Mouse (Mus musculus) c-Kit-positive CD71-positive TER-119-negative erythroid progenitor cells, embryonic 14.5 days (primary cell): ENCODE results near the gene Cps1.

Source experiments
- DNase-seq: peaks from one replicate; pipeline ENCODE4 v3.0.0-alpha.2; 2013; ENCODE audit warnings: low read depth

Gene Cps1

DNA sequence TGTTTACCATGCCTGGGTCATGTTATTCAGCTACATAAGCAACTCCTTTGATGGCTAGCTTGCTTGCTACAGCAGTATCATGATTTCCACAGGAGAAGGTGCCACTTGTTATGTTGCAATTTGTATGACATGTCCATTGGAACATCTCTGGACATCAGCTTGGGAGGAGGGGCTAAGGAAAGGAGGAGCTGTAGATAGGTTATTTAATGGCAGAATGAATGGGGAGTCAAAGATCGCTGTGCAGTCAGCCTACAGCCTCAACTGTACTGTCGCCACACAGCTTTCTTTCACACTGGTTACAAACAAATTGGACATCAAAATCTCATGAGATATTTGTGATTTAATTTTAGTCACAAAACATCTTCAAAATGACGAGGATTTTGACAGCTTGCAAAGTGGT, at the start of gene Cps1:
TSS of gene Cps1 (plus strand) at position 230 of the 400 bp plus-strand sequence.
- DNase-seq, result no peak

DNA sequence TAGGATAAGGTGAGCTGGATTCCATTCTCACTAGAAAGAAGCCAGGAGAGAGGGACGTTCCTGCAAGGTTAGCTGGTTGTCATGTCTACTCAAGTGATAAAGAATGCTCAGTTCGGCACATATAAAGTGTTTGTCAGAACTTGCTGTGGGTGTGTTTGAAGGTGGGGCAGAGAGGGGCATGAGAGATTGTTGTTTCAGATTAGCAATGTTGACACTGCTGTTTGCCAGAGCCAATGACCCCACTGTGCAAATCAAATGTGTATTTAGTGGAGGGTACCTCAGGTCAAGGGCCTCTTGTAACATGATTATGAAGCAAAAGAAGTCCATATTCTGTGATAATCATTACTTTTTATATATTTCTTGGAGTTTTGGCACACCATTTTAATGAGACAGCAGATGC, 45.1 kb upstream of the Cps1 start:
- no peak for DNase-seq

DNA sequence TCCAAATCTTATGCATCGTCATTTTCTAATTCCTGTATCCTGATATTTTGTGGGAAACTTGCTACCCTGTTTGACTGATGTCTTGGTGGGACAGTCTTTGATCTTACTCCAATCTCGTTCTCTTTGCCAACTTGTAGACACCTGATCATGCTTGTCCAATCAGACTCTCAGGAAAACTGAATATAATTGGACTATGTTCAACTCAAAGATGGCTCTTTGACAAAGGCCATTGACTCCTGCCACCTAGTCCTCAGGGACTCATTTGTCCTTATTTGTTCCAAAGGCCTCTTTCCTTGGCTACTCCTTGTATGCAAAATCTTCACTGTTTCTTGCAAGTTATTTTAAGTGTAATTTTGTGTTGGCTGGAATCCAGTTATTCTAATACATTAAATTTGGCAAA, 44.2 kb upstream of the Cps1 start:
- no peak for DNase-seq

DNA sequence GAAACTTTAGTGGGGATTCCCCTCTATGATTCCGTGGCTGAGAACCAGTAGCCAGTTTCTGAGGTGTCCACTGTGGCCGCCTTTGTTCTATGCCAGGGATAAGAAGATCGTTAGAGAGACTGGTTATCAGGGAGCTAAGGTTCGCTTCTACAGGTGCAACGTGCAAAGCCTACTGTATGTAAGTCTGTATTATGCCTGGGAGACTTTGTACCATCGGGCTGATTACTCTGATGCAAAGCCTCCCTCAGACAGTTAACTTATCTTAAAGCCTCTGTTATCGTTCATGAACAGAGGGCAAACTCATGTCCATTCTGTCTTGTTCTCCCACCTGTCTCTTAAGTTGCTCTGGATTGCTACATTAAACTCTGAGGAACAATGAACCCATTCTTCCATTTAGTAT, 43.7 kb upstream of the Cps1 start:
- DNase-seq, result no peak

DNA sequence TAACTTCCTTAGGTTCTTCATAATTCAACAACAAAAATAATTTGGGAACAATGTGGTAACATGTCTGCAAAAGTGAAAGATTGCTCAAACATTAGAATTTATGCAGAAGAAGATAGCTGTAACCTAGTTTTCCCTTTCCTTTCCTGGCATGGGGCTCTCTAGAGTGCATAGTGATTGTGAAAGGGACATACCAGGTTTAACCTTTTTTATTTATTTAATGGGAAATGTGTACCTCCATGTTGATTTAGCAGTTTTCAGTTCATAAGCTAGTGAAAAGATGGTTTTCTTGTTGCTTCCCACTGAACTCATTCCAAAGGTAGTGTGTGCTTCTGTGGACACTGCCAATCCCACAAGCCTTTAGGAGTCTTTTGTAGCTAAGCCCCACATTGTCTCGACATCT, 30.4 kb upstream of the Cps1 start:
- DNase-seq, result no peak

DNA sequence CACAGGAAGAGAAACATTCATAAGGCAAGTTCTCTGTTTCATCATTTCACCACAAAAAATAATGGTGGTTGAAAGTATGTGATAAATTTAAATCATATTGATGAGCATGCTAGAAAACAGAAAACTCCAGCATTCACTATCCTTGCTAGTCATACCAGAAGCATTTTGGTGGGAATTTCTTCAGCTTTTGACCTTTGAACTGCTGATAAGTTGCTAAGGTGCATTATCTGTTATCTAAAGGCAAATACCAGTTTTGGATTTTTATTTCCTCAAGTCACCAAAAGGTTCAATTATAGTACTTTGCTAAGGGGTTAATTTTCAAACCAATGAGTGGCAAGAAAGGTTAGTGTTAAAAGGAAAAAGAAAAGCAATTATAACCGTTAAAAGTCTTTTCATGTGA, 23.6 kb upstream of the Cps1 start:
- DNase-seq, result no peak

DNA sequence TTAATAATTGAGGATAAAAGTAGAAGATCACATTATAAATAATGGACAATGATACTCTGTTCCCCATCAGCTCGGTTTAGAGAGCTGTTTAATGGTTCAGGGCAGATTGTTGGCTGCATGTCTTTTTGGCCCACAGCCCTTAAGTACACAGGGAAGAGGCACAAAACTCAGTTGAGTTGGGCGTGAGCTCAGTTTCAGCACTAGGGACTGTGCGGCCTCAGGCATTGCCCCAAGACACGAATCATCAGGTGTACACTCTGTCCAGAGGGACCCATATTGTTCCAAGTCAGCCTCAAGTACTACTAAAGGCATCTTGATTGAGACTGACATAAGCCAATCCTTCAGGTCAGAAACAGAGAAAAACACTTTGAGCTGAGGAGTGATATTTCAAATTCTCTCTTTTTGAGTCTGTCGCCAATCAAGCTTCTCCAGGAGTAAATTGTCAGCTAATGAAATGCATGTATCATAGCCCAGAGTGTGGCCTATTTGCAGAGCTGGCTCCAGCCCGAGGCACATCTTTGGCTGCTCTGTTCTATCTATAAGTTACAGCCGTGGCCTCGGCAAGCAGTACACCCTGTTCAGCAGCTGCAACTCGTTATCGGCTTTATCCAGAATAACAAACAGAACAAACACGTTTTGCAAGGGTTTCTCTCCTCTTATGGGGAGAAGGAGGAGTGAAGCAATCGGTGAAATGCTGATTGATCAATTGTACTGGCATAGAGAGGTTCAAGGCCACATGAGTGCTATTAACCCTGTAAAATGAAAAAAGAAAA, 19.2 kb upstream of the Cps1 start:
- DNase-seq, result no peak

- no peak for DNase-seq
These were observed 11.1 kb upstream of the Cps1 start for GRCm38 (mm10) chr1:67111621-67112298.

DNA sequence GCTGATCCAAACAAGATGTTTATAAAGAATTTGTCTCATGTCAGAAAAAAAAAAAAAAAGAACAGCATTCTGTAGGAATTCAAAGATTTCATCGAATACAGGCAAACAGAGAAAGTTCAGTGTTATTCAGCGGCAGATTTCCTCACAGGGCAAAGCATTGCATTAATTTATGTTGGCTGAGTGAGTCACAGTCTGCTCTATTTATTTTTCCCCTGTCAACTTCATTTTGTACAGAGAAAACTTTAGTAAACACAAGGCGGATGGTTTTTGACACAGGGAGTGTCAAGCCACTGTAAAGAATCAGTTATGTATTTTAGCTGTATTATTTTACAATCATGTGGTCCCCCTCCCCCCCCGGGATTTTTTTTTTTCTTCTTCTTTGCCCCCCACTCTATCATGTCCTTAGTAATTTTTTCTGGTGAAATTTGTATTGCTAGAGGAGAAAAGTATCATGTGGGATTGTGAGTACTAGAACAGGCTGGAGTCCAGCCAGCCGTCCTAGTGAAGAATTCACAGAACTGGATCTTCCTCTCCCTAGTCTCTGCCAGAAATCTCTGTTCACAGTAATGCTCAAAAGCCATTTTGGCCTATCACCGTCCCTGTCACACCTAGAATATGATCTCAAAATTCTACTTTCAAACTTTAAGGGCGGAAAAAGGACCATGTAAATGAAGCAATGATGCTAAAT, 9.3 kb upstream of the Cps1 start:
- DNase-seq, result no peak

- DNase-seq, result no peak
These were observed 6.3 kb upstream of the Cps1 start for GRCm38 (mm10) chr1:67116571-67116970.

GRCm38 (mm10) chr1:67117778-67118177, 5.0 kb upstream of the Cps1 start:
- no peak for DNase-seq

GRCm38 (mm10) chr1:67125433-67125832, 2.6 kb downstream of the Cps1 start:
- DNase-seq, result no peak

DNA sequence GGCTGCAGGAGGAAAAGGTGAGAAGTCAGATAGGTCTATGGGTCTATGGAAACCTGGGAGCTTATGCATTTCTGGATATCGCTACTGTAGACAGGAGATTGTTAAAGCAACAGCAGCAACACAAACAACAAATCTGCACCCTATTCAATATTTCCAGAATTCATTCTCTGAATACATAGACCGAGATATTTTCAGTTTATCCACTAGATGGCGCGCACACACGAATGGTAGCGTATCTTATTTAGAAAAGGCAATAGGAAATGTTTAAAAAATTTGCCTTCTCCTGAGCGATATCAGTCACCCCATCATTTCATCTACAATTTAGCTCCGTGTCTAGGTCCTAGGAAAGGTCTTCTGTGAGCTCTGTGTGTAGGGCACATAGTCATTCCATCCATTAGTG, 21.1 kb downstream of the Cps1 start:
- DNase-seq, result no peak

GRCm38 (mm10) chr1:67151246-67151645, 28.4 kb downstream of the Cps1 start:
- DNase-seq, result no peak

GRCm38 (mm10) chr1:67167283-67167682, 44.5 kb downstream of the Cps1 start:
- DNase-seq, result no peak

- DNase-seq, result peak; percentile 11
These were observed 58.3 kb downstream of the Cps1 start for GRCm38 (mm10) chr1:67181165-67181564.

- no peak for DNase-seq
These were observed 59.4 kb downstream of the Cps1 start for GRCm38 (mm10) chr1:67182201-67182600.

DNA sequence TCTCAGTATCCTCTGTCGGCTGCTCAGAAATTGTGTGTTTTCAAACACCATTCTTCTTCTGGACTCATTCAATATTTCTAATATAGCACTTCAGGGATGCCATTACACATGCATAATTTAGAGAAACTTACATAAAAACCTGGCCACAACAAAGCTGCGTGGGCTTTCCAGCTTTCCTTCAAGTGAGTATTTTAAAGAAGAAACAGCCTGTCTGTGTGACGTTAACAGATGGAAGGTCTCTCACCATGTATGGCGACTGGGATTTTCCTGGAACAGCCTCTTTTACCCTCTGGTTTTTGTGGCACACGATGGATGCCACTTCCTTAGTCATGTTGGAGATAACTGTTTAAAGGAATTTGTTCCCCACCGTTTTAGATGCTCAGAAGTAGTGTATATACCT, 60.7 kb downstream of the Cps1 start:
- no peak for DNase-seq

DNA sequence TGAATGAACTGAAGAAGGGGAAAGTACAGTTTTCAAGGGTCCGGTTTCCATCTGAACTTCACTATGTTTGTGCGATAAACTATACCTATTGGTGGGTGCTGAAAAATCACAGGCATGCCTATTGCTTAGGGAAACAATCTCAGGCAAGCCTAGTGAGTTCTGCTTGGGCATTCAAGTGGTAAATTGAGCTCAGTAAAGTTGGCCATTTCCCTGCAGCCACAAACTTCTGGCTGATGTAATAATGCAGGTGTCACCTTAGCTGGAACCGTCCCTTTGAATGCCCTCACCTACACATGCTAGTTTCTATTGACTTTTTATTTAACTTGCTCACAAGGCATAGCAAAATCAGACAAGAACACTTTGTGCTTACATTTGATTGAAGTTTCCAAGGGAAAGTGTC, 61.3 kb downstream of the Cps1 start:
- no peak for DNase-seq

DNA sequence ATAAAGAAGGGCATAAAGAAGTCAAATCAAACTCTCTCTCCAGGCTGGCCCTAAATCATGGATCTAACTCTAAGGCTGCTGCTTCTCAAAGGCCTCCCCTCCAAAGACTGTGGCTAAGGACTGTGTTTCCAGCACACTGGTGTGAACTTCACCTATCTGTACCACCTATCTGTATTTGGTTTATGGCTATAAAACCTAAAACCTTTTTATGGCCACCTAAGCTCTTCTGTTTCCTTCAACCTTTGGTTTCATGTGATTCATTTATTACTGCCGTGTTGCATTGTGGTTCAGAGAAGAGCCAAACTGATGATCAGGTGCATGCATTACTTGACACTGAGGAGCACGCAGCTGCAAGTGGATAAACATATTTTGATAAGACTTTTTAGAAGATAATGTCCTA, 74.5 kb downstream of the Cps1 start:
- no peak for DNase-seq

DNA sequence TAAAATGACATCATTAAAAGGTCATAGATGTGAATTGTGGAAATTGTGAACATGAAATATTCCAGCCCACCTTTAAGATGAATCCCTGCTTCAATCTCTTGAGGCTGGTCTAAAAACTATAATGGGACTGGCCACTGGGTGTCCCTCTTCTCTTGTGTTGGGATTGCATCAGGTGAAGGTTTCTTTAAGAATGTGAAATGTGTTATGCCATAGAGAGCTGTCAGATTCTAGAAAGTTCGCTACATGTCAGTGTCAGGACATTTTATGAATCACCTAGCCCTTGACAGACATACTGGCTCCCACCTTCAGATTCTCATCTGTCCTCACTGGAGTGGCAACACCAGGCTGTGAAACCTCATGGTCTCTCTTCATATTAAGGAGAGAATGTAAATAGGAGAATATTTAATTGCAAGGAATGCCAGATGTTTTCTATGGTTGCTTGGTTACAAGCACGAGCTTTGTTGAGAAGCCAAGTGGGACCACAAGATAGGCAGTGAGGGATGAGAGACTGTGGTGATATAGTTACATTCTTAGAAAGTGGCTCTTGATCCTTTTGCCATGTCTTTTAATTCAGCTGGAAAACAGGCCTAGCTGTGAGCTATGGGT, 95.6 kb downstream of the Cps1 start:
- no peak for DNase-seq

GRCm38 (mm10) chr1:67223666-67224065, 100.8 kb downstream of the Cps1 start:
- no peak for DNase-seq

- DNase-seq, result no peak
These were observed 112.0 kb downstream of the Cps1 start for GRCm38 (mm10) chr1:67234861-67235260.
